Mouse (Mus musculus) midbrain, embryonic 12.5 days (tissue): Measurements from ENCODE around the gene Gm3238. TPM values are rescaled to one million over a fixed set of nuclear protein-coding genes. Genes with fewer than 3 reads are reported as not detected.
"Not testable (repeated sequence)": the region's sequence is repeated elsewhere in the genome, so short reads cannot be mapped to it uniquely, and the experiment has no call there.

Source experiments
- ATAC-seq: fragments of 200-750 bp; cut with Nextera tagmentation; 2 replicates; pipeline ENCODE4 v1.8.0; 2017; ENCODE audit warnings: low read depth, moderate TSS enrichment, moderate library complexity; ENCODE audit not compliant: low FRiP score
- H3K27ac ChIP-seq: fragments of 300-500 bp; sonication (generic); replicated peaks from 2 replicates; pipeline ENCODE4 v1.5.1; 2016; ENCODE audit warnings: mild to moderate bottlenecking
- H3K27me3 ChIP-seq: fragments of 300-500 bp; sonication (generic); 2 replicates; pipeline ENCODE4 v1.6.1; 2016; ENCODE audit warnings: mild to moderate bottlenecking
- H3K36me3 ChIP-seq: fragments of 300-500 bp; sonication (generic); 2 replicates; pipeline ENCODE4 v1.6.1; 2016
- H3K4me1 ChIP-seq: fragments of 300-500 bp; sonication (generic); 2 replicates; pipeline ENCODE4 v1.6.1; 2016
- H3K4me2 ChIP-seq: fragments of 300-500 bp; sonication (generic); replicated peaks from 2 replicates; pipeline ENCODE4 v1.6.1; 2016; ENCODE audit warnings: mild to moderate bottlenecking, moderate library complexity
- H3K4me3 ChIP-seq: fragments of 300-500 bp; sonication (generic); 2 replicates; pipeline ENCODE4 v1.5.1; 2016; ENCODE audit warnings: mild to moderate bottlenecking
- H3K9ac ChIP-seq: fragments of 300-500 bp; sonication (generic); replicated peaks from 2 replicates; pipeline ENCODE4 v1.6.1; 2016; ENCODE audit warnings: mild to moderate bottlenecking, moderate library complexity
- H3K9me3 ChIP-seq: fragments of 300-500 bp; sonication (generic); 2 replicates; pipeline ENCODE4 v1.6.1; 2016; ENCODE audit warnings: mild to moderate bottlenecking
- WGBS: fragments of 180-500 bp; shearing (Covaris S2); methylation state at CpG from one replicate; pipeline ENCODE4 v1.1.7; 2016; 5-methylcytosine and 5-hydroxymethylcytosine counted together
- polyA plus RNA-seq: library from polyadenylated mRNA; unstranded; fragments of >200 nt; fragmentation: Nextera tagmentation; extraction: Ambion mirVana; gene quantifications from 2 replicates; pipeline ENCODE4 v1.2.1, GENCODE M21; 2016

Gene Gm3238
- polyA plus RNA-seq, 1 experiment from 2014 or later: not detected

DNA sequence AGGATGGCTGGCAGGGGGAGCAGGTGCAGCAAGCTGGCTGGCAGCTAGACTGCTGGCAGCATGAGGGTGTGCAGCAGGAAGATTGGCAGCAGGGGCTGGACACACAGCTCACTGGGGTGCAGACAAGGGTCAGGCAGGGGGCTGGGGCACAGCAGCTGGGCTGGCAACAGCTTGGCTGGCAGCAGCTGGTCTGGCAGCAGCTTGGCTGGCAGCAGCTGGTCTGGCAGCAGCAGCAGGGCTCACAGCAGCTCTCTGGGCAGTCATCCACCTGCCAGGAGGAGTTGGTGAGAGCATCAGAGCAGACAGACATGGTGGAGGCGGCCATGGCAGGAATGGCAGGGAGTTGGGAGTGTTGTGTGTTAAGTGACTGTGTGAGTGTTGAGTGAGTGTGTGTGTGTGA lies 16.8 kb upstream of the Gm3238 start, which contains the start of gene Gm7137:
TSS of gene Gm7137 (minus strand) at position 325 of the 400 bp plus-strand sequence.
- H3K27me3 ChIP-seq, H3K9ac ChIP-seq, H3K27ac ChIP-seq, H3K9me3 ChIP-seq, H3K36me3 ChIP-seq, H3K4me1 ChIP-seq, H3K4me3 ChIP-seq, ATAC-seq, H3K4me2 ChIP-seq: not testable (repeated sequence)
- 63% methylated on average over 1 of the region's 1 CpGs for WGBS

DNA sequence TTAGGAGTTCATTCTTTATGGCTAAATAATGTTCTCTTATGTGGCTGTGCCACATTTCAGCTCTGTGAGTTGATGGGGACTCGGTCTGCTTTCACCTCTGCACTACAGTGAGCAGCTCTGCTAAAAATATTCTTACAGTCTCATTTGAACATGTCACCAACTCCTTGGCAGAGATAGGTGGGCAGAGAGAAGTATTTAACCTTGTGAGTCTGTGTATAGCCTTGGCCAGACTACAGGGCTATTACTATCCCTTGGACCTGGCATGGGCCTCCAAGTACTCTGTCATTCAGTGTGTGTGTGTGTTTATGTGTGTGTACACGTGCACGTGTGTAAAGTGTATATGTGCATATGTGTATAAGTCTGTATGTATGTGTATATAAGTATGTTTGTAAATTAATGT lies 12.3 kb upstream of the Gm3238 start:
- not testable (repeated sequence) for H3K4me3 ChIP-seq, H3K4me2 ChIP-seq, H3K27ac ChIP-seq, H3K9me3 ChIP-seq, H3K36me3 ChIP-seq, H3K27me3 ChIP-seq, H3K4me1 ChIP-seq, H3K9ac ChIP-seq, ATAC-seq
- WGBS: 87% methylated on average over 3 of the region's 3 CpGs

DNA sequence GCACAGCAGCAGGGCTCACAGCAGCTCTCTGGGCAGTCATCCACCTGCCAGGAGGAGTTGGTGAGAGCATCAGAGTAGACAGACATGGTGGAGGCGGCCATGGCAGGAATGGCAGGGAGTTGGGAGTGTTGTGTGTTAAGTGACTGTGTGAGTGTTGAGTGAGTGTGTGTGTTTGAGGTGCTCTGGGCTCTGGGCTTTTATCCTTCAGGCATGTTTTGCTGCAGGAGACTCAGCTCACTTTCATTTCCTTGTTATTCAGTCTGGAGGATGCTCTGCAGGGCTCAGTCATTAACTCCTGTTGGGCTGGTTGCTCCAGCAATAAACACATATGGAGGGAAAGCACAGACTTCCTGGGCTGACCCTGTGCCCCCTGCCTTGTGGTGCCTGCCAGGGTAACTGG lies 11.3 kb upstream of the Gm3238 start, which contains the start of gene Gm3250:
TSS of gene Gm3250 (minus strand) at position 101 of the 400 bp plus-strand sequence.
- not testable (repeated sequence) for H3K4me3 ChIP-seq, H3K4me2 ChIP-seq, H3K9ac ChIP-seq, H3K27ac ChIP-seq, H3K9me3 ChIP-seq, H3K36me3 ChIP-seq, H3K27me3 ChIP-seq, ATAC-seq, H3K4me1 ChIP-seq
- 38% methylated on average over 1 of the region's 1 CpGs for whole genome bisulfite sequencing

DNA sequence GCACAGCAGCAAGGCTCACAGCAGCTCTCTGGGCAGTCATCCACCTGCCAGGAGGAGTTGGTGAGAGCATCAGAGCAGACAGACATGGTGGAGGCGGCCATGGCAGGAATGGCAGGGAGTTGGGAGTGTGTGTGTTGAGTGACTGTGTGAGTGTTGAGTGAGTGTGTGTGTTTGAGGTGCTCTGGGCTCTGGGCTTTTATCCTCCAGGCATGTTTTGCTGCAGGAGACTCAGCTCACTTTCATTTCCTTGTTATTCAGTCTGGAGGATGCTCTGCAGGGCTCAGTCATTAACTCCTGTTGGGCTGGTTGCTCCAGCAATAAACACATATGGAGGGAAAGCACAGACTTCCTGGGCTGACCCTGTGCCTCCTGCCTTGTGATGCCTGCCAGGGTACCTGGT lies 5.7 kb upstream of the Gm3238 start, which contains the start of gene Gm7138:
TSS of gene Gm7138 (minus strand) at position 101 of the 400 bp plus-strand sequence.
- not testable (repeated sequence) for H3K36me3 ChIP-seq, H3K9me3 ChIP-seq, H3K9ac ChIP-seq, H3K27ac ChIP-seq, H3K4me3 ChIP-seq, H3K4me1 ChIP-seq, H3K4me2 ChIP-seq, H3K27me3 ChIP-seq, ATAC-seq
- 71% methylated on average over 1 of the region's 1 CpGs for WGBS

DNA sequence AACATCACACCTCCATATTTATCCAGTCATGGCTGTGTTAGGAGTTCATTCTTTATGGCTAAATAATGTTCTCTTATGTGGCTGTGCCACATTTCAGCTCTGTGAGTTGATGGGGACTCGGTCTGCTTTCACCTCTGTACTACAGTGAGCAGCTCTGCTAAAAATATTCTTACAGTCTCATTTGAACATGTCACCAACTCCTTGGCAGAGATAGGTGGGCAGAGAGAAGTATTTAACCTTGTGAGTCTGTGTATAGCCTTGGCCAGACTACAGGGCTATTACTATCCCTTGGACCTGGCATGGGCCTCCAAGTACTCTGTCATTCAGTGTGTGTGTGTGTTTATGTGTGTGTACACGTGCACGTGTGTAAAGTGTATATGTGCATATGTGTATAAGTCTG lies 1.0 kb upstream of the Gm3238 start:
- H3K27ac ChIP-seq, ATAC-seq, H3K9me3 ChIP-seq, H3K4me1 ChIP-seq, H3K4me2 ChIP-seq, H3K4me3 ChIP-seq, H3K9ac ChIP-seq, H3K27me3 ChIP-seq, H3K36me3 ChIP-seq: not testable (repeated sequence)
- 86% methylated on average over 2 of the region's 3 CpGs for whole genome bisulfite sequencing

DNA sequence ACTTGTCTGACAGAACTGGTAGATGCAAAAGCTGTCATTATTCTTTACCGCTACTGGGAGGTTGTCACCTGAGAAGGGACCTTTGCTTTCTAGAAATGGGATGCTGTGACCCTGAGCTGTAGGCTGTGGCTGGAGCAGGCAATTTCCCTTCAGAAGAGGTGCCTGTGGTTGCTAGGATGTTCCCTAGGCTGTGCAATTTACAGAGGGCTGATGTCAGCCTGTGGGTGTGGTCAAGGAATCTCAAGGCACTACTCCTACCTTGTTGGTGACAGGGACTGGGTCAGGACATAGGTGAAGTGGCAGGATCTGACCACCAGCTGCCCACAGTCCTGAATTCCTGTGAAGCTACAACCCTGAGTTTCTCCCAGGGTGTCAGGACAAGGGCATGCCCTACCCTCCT lies 1.4 kb downstream of the Gm3238 start:
- Histone ChIP-seq H3K9ac (no peak overlapping the region), H3K4me2 (no peak overlapping the region), H3K4me1 (no peaks in the 10 kb centered on the region), H3K27me3 (no peaks in the 10 kb centered on the region), H3K36me3 (no peaks in the 10 kb centered on the region), H3K9me3 (no peaks in the 10 kb centered on the region), H3K4me3 (no peak overlapping the region), H3K27ac (no peak overlapping the region)
- 97% methylated on average over 1 of the region's 1 CpGs for WGBS
- ATAC-seq: no peak

DNA sequence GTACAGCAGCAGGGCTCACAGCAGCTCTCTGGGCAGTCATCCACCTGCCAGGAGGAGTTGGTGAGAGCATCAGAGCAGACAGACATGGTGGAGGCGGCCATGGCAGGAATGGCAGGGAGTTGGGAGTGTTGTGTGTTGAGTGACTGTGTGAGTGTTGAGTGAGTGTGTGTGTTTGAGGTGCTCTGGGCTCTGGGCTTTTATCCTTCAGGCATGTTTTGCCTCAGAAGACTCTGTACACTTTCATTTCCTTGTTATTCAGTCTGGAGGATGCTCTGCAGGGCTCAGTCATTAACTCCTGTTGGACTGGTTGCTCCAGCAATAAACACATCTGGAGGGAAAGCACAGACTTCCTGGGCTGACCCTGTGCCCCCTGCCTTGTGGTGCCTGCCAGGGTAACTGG lies 11.5 kb downstream of the Gm3238 start, which contains the start of gene Gm3233:
TSS of gene Gm3233 (minus strand) at position 101 of the 400 bp plus-strand sequence.
- not testable (repeated sequence) for H3K27me3 ChIP-seq, H3K4me1 ChIP-seq, H3K9ac ChIP-seq, H3K9me3 ChIP-seq, H3K4me3 ChIP-seq, H3K36me3 ChIP-seq, H3K4me2 ChIP-seq, H3K27ac ChIP-seq, ATAC-seq
- no CpG with 5 or more reads among the region's 1 CpGs for WGBS

DNA sequence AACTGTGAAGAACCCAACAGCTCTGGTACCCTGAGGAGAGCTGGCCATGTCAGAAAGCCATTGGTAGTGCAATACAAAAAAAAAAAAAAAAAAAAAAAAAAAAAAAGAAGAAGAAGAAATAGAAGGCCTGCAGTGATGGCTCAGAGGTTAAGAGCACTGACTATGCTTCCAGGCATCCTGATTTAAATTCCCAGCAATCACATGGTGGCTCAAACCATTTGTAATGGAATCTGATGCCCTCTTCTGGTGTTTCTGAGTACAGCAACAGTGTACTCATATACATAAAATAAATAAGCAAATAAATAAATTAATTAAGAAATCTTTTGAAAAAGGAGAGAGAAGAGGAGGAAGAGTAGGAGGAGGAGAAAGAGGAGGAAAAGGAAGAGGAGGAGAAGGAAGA lies 17.7 kb downstream of the Gm3238 start:
- Histone ChIP-seq H3K9ac (no peak overlapping the region), H3K4me3 (no peak overlapping the region), H3K36me3 (no peaks in the 10 kb centered on the region), H3K4me1 (no peaks in the 10 kb centered on the region), H3K27me3 (no peaks in the 10 kb centered on the region), H3K9me3 (no peaks in the 10 kb centered on the region), H3K4me2 (no peak overlapping the region), H3K27ac (no peak overlapping the region)
- no peak for ATAC-seq

DNA sequence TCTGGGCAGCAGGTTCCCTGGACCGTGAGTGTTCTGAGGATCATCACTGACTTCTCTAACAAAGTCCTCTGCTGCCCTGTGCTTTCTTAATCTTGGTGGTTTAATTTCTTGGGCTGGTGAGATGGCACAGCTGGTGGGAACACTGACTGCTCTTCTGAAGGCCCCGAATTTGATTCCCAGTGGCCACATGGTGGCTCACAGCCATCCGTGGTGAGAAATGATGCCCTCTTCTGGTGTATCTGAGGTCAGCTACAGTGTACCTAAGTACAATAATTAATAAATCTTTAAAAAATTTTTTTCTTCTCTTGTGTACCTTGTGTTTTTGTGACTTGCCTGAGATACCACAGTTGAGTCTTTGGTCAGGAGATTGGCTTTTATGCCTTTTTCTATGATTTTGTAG lies 18.8 kb downstream of the Gm3238 start:
- not testable (repeated sequence) for H3K4me3 ChIP-seq, ATAC-seq, H3K4me2 ChIP-seq, H3K27me3 ChIP-seq, H3K36me3 ChIP-seq, H3K4me1 ChIP-seq, H3K9me3 ChIP-seq, H3K9ac ChIP-seq, H3K27ac ChIP-seq
- 65% methylated on average over 3 of the region's 3 CpGs for WGBS

DNA sequence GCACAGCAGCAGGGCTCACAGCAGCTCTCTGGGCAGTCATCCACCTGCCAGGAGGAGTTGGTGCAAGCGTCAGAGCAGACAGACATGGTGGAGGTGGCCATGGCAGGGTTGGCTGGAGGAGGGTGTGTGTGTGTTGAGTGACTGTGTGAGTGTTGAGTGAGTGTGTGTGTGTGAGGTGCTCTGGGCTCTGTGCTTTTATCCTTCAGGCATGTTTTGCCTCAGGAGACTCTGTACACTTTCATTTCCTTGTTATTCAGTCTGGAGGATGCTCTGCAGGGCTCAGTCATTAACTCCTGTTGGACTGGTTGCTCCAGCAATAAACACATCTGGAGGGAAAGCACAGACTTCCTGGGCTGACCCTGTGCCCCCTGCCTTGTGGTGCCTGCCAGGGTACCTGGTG lies 19.9 kb downstream of the Gm3238 start, which contains the start of gene Gm9736:
TSS of gene Gm9736 (minus strand) at position 101 of the 400 bp plus-strand sequence.
- WGBS: 85% methylated on average over 1 of the region's 1 CpGs
- not testable (repeated sequence) for ATAC-seq, H3K27me3 ChIP-seq, H3K9me3 ChIP-seq, H3K4me2 ChIP-seq, H3K36me3 ChIP-seq, H3K27ac ChIP-seq, H3K9ac ChIP-seq, H3K4me3 ChIP-seq, H3K4me1 ChIP-seq

DNA sequence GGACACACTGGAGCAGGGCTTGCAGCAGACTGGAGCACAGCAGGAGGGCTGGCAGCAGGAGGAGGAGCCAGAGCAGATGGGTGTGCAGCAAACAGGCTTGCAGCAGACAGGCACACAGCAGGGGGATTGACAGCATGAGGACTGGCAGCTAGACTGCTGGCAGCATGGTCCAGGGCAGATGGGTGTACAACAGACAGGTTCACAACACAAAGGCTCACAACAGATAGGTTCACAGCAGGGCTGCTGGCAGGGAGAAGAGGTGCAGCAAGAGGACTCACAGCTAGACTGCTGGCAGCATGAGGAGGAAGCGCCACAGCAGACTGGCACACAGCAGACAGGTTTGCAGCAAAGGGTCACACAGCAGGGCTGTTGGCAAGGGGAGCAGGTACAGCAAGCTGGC lies 20.4 kb downstream of the Gm3238 start:
- not testable (repeated sequence) for ATAC-seq, H3K4me3 ChIP-seq
- WGBS: 74% methylated on average over 1 of the region's 1 CpGs

DNA sequence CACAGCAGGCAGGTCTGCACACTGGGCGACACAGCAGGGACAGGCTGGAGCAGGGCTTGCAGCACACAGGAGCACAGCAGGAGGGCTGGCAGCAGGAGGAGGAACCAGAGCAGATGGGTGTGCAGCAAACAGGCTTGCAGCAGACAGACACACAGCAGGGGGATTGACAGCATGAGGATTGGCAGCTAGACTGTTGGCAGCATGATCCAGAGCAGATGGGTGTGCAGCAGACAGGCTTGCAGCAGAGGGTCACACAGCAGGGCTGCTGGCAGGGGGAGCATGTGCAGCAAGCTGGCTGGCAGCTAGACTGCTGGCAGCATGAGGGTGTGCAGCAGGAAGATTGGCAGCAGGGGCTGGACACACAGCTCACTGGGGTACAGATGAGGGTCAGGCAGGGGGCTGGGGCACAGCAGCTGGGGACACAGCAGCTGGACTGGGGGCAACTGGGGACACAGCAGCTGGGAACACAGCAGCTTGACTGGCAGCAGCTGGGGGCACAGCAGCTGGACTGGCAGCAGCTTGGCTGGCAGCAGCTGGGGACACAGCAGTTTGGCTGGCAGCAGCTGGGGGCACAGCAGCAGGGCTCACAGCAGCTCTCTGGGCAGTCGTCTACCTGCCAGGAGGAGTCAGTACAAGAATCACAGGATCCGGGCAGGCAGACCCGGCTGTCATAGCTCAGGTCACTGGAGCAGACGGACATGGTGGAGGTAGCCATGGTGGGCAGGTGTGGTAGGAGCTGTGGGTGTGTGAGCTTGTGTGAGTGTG lies 29.0 kb downstream of the Gm3238 start, which contains the start of gene Gm18596:
TSS of gene Gm18596 (minus strand) at position 715 of the 765 bp plus-strand sequence.
- not testable (repeated sequence) for H3K36me3 ChIP-seq, H3K4me1 ChIP-seq, H3K4me2 ChIP-seq, H3K27me3 ChIP-seq, H3K9me3 ChIP-seq, ATAC-seq, H3K4me3 ChIP-seq, H3K9ac ChIP-seq
- peak within 1 kb of the TSS; percentile 25; the same call in 1 of the 2 replicates for H3K27ac ChIP-seq
- 52% methylated on average over 4 of the region's 5 CpGs for WGBS

More for the DNA sequence above, 20.4 kb downstream of the Gm3238 start:
- H3K9me3 ChIP-seq, H3K36me3 ChIP-seq, H3K4me2 ChIP-seq, H3K27me3 ChIP-seq, H3K27ac ChIP-seq, H3K9ac ChIP-seq, H3K4me1 ChIP-seq: not testable (repeated sequence)
